Mouse (Mus musculus) kidney, adult 9 months (tissue): ENCODE results near the gene Asxl1.

Experiments
- DNase-seq: peaks from one replicate; pipeline ENCODE4 v3.0.0; 2022

The Asxl1 gene

DNA sequence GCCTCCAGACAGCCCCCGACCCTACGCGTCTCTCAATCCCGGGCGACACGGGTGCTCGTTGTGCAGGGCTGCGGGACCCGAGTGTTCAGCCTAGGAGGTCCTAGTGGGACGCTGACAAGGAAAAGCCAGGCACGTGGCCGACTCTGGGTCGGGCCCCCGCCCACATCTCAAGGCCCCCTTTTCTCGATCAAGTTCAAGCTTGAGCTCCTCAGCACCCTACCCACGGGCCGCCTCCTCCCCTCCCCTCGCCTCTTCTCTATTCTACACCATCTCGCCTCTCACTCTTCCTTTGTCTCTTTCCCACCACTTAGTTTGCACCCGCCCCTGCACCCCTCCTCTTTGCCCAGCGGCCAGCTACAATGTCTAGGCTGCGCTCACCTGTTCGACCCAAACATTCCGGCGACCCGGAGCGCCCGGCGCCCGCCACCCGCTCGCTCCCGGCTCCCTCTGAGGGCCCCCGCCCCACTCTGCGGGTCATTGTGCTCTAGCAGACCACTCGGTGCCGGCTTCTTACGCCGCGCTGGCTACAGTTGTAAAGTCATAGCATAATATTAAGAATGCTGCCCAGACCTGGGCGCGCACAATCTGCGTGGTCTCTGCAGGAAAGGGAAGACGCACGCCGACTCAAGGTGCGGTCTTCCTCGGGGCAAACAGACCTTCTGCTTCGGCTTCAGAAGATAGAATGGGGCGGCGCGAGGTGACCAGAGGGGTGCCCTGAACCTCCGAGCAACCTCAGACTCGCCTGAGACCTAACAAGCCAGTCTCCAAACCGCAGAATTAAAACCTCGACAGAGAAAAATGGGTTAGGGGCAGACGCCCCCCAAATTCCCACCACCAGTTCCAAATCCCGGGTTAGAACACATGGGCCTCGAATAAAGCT lies 99.7 kb downstream of the Asxl1 start:
- no peak for DNase-seq

DNA sequence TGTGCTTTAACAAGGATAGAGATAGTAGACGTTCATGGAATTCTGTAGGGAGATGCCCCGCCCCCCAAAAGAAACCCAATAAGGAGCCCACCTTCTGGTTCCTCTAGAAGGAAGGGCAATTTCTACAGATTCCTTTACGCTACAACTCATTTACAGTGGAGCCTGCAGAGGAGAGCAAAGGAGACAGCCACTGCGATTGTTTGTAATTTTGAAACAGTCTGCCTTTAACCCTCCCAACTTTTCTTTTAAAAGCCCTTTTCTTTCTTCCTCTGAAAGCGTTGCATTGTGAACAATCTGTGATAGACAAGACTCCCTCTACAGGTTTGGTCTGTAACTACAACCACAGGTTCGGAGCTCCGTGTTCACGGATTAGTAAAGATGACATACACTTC lies 100.4 kb downstream of the Asxl1 start:
- DNase-seq, result peak; percentile 80

DNA sequence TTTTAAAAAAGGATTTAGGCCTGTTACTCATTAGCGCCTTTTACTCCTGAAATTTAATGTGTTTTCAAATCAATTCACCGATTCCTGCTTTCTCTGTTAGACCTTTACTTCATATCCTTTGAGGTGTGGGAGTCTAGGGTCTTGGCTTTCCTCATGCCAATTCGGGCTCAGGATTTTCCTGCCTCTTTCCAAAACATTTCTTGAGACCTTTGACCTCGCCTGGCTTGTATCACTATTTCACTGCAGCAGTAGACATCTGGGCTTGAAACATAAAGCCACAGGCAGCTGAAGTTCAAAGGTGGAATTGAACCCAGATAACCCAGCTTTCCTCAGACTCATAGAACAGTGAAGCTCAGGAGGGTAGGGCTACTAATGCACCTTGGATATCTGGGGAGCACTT lies 100.8 kb downstream of the Asxl1 start:
- DNase-seq, result no peak

DNA sequence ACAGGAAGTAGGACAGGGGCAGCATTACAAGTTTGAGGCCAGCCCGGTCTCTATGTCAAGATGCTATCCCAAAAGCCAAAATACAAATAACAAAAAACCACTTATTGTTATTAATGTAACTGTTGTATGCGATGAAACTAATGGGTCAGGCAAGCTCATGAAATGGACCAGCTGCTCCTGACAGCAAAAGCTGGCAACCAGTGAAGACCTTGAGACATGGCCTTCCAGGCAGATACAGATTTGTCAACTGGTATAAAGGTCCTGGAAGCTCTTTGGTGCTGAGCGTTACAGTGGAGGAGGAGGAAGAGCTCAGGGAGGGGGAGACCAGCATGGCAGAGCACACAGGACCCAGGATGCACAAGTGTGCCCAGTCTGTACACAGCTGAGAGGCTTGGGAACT lies 102.1 kb downstream of the Asxl1 start:
- no peak for DNase-seq

- DNase-seq, result no peak
Observed at GRCm38 (mm10) chr2:153448519-153448918, 102.9 kb downstream of the Asxl1 start.
